Mouse (Mus musculus) lung, postnatal 0 days (tissue): Measurements from ENCODE around the gene Gm17617.

Source experiments
- CTCF ChIP-seq: IDR thresholded peaks from 2 replicates; pipeline ENCODE4 v1.5.1; 2016; ENCODE audit warnings: antibody characterized with exemption, mild to moderate bottlenecking
- EP300 ChIP-seq: IDR thresholded peaks from 2 replicates; pipeline ENCODE4 v1.6.1; 2016; ENCODE audit warnings: antibody characterized with exemption, mild to moderate bottlenecking, control low read depth

- peak; percentile 80 for TF ChIP-seq CTCF
- peak; percentile 54; the same call in 1 of the 2 replicates for TF ChIP-seq EP300
Measured at GRCm38 (mm10) chr13:55182173-55182894, 49.0 kb upstream of the Gm17617 start.
